Mouse (Mus musculus) gastrocnemius, postnatal 36 days (tissue): Measurements from ENCODE around the gene 2200002D01Rik. TPM values are rescaled to one million over a fixed set of nuclear protein-coding genes. Genes with fewer than 3 reads are reported as not detected.
A peak's percentile ranks its signal among the peaks of the same experiment; 100 is the strongest.
"Not testable (repeated sequence)": the region's sequence is repeated elsewhere in the genome, so short reads cannot be mapped to it uniquely, and the experiment has no call there.

ENCODE experiments used
- DNase-seq, 2 experiments: peaks; one replicate each; pipeline ENCODE4 v3.0.0; 2022
- intact Hi-C: fragments of 180-260 bp; cut with DNase I; formaldehyde crosslinking; loops from one replicate; pipeline ENCODE4 v1.15.1; 2025
- total RNA-seq, 2 experiments: library from RNA; stranded (reverse); gene quantifications; 2 replicates each; pipeline ENCODE4 v1.2.3; 2021

The 2200002D01Rik gene
- total RNA-seq, 2 experiments from 2014 or later: 0.28 to 0.86 TPM

GRCm38 (mm10) chr7:29246619-29247313, 1.5 kb downstream of the 2200002D01Rik start:
- no peak for DNase-seq
- intact Hi-C loops: loop anchor here (5.0 kb wide), 1 partner anchor 119 kb away; the partner anchor contains the start of gene Ryr1

- intact Hi-C loops: loop anchor here (5.0 kb wide), 1 partner anchor 119 kb away; the partner anchor contains the start of gene Ryr1
- DNase-seq: no peak
Measured at GRCm38 (mm10) chr7:29246015-29246414, 2.3 kb downstream of the 2200002D01Rik start.

- intact Hi-C loops: loop anchor here (2.0 to 5.0 kb wide), 2 partner anchors 48 to 118 kb away; partner anchors contain the start of gene Ryr1
- no peak for DNase-seq
Measured at GRCm38 (mm10) chr7:29244732-29245416, 3.4 kb downstream of the 2200002D01Rik start.

- DNase-seq: peak; percentile 93 to 97
- intact Hi-C loops: loop anchor here (2.0 kb wide), 1 partner anchor 57 kb away; the partner anchor contains the start of gene Psmd8
Measured at GRCm38 (mm10) chr7:29238019-29238967, 10.0 kb downstream of the 2200002D01Rik start, which contains the start of gene Yif1b. Gene Yif1b (plus strand): TSS chr7:29238329.

- intact Hi-C loops, DNase-seq: not testable (repeated sequence)
Measured at GRCm38 (mm10) chr7:29237596-29237995, 10.7 kb downstream of the 2200002D01Rik start.

- intact Hi-C loops: no loop called here
- no peak for DNase-seq
Measured at GRCm38 (mm10) chr7:29236593-29236992, 11.7 kb downstream of the 2200002D01Rik start.

- intact Hi-C loops: no loop called here
- DNase-seq: no peak
Measured at GRCm38 (mm10) chr7:29234661-29235060, 13.6 kb downstream of the 2200002D01Rik start.

GRCm38 (mm10) chr7:29233745-29234144, 14.5 kb downstream of the 2200002D01Rik start:
- no peak for DNase-seq
- intact Hi-C loops: no loop called here

- intact Hi-C loops: no loop called here
- DNase-seq: peak; percentile 39 to 48
Measured at GRCm38 (mm10) chr7:29232247-29233013, 15.8 kb downstream of the 2200002D01Rik start, which contains the start of gene Kcnk6. Gene Kcnk6 (minus strand): TSS chr7:29232515.

- no peak for DNase-seq
- intact Hi-C loops: no loop called here
Measured at GRCm38 (mm10) chr7:29231517-29231916, 16.7 kb downstream of the 2200002D01Rik start.

GRCm38 (mm10) chr7:29230560-29230959, 17.7 kb downstream of the 2200002D01Rik start:
- no peak for DNase-seq
- intact Hi-C loops: no loop called here

- intact Hi-C loops: no loop called here
Measured at GRCm38 (mm10) chr7:29228202-29228601, 20.1 kb downstream of the 2200002D01Rik start.

GRCm38 (mm10) chr7:29225520-29225919, 22.7 kb downstream of the 2200002D01Rik start:
- DNase-seq: no peak
- intact Hi-C loops: no loop called here

More at GRCm38 (mm10) chr7:29228202-29228601, 20.1 kb downstream of the 2200002D01Rik start:
- no peak for DNase-seq

- DNase-seq: no peak
- intact Hi-C loops: no loop called here
Measured at GRCm38 (mm10) chr7:29224756-29225394, 23.4 kb downstream of the 2200002D01Rik start.

GRCm38 (mm10) chr7:29214846-29215245, 33.4 kb downstream of the 2200002D01Rik start:
- intact Hi-C loops: no loop called here
- no peak for DNase-seq

- intact Hi-C loops: no loop called here
- DNase-seq: no peak
Measured at GRCm38 (mm10) chr7:29214236-29214635, 34.0 kb downstream of the 2200002D01Rik start.

- intact Hi-C loops: no loop called here
- DNase-seq: no peak
Measured at GRCm38 (mm10) chr7:29213675-29214082, 34.6 kb downstream of the 2200002D01Rik start, which contains the start of gene Catsperg1. Gene Catsperg1 (minus strand): TSS chr7:29214035.

- DNase-seq, intact Hi-C loops: not testable (repeated sequence)
Measured at GRCm38 (mm10) chr7:29212775-29213560, 35.3 kb downstream of the 2200002D01Rik start.
